Mouse (Mus musculus) C2C12 (cell line): Measurements from ENCODE around the gene Dnah6. TPM values are rescaled to one million over a fixed set of nuclear protein-coding genes. Genes with fewer than 3 reads are reported as not detected.

Experiments used
- H3K27me3 ChIP-seq: one replicate; pipeline ENCODE4 v1.6.1; 2011; ENCODE audit not compliant: control insufficient read depth, insufficient read depth, insufficient read length
- H3K36me3 ChIP-seq: one replicate; pipeline ENCODE4 v1.6.1; 2011; ENCODE audit not compliant: control insufficient read depth, insufficient read depth
- H3K4me3 ChIP-seq: one replicate; pipeline ENCODE4 v1.5.1; 2011; ENCODE audit warnings: mild to moderate bottlenecking, control low read depth; ENCODE audit not compliant: poor library complexity, insufficient read depth, severe bottlenecking
- H3K79me2 ChIP-seq: one replicate; pipeline ENCODE4 v1.6.1; 2011; ENCODE audit not compliant: control insufficient read depth, insufficient read depth
- H3K79me3 ChIP-seq: one replicate; pipeline ENCODE4 v1.6.1; 2011; ENCODE audit warnings: low read depth, control low read depth
- H3ac ChIP-seq: one replicate; pipeline ENCODE3; 2011; ENCODE audit warnings: low read depth; ENCODE audit not compliant: control insufficient read depth, insufficient read length
- CEBPB ChIP-seq: IDR thresholded peaks from one replicate; pipeline ENCODE4 v1.6.1; 2011; ENCODE audit warnings: low read depth, mild to moderate bottlenecking, control low read depth, moderate library complexity
- CTCF ChIP-seq: IDR thresholded peaks from one replicate; pipeline ENCODE4 v1.5.1; 2011; ENCODE audit not compliant: control insufficient read depth, insufficient read depth, insufficient read length
- FOSL1 ChIP-seq: IDR thresholded peaks from one replicate; pipeline ENCODE4 v1.8.0; 2011; ENCODE audit warnings: mild to moderate bottlenecking, low read length; ENCODE audit not compliant: poor library complexity, insufficient read depth, severe bottlenecking
- MAX ChIP-seq: IDR thresholded peaks from one replicate; pipeline ENCODE4 v1.6.1; 2011; ENCODE audit warnings: mild to moderate bottlenecking, control low read depth
- MYOD1 ChIP-seq: IDR thresholded peaks from one replicate; pipeline ENCODE4 v1.6.1; 2011; ENCODE audit warnings: low read depth; ENCODE audit not compliant: control insufficient read depth, insufficient read length
- MYOG ChIP-seq: IDR thresholded peaks from one replicate; pipeline ENCODE4 v1.6.1; 2011; ENCODE audit not compliant: control insufficient read depth, insufficient read length; ENCODE audit errors: extremely low read depth
- USF1 ChIP-seq: IDR thresholded peaks from one replicate; pipeline ENCODE4 v1.6.1; 2011; ENCODE audit warnings: low read depth, mild to moderate bottlenecking, control low read depth, moderate library complexity
- polyA plus RNA-seq: library from polyadenylated mRNA; unstranded; fragments of >200 nt; fragmentation: generic; extraction: Trizol; gene quantifications from one replicate; pipeline ENCODE4 v1.2.1, GENCODE M21; 2012; ENCODE audit warnings: missing spikeins

Gene Dnah6
- polyA plus RNA-seq, 1 experiment: 0.20 TPM

- Histone ChIP-seq H3ac (no peak overlapping the region), H3K36me3 (no peaks in the 10 kb centered on the region), H3K79me3 (no peaks in the 10 kb centered on the region), H3K79me2 (no peaks in the 10 kb centered on the region), H3K27me3 (no peaks in the 10 kb centered on the region), H3K4me3 (no peak overlapping the region)
- TF ChIP-seq FOSL1 (no peak), MYOG (no peak), CEBPB (no peak), MYOD1 (no peak), USF1 (no peak), MAX (no peak), CTCF (no peak)
Measured at GRCm38 (mm10) chr6:73045944-73046343, 175.5 kb downstream of the Dnah6 start.

GRCm38 (mm10) chr6:73042278-73042677 is 179.2 kb downstream of the Dnah6 start:
- H3K79me3 ChIP-seq: no peaks in the 10 kb centered on the region
- no peaks in the 10 kb centered on the region for H3K27me3 ChIP-seq
- H3K4me3 ChIP-seq: no peak overlapping the region
- no peak overlapping the region for H3ac ChIP-seq
- no peaks in the 10 kb centered on the region for H3K79me2 ChIP-seq
- TF ChIP-seq CEBPB (no peak), MYOG (no peak), MYOD1 (no peak), FOSL1 (no peak), USF1 (no peak), CTCF (no peak), MAX (no peak)
- H3K36me3 ChIP-seq: no peaks in the 10 kb centered on the region

- no peaks in the 10 kb centered on the region for H3K27me3 ChIP-seq
- H3K36me3 ChIP-seq: no peaks in the 10 kb centered on the region
- no peaks in the 10 kb centered on the region for H3K79me2 ChIP-seq
- no peaks in the 10 kb centered on the region for H3K79me3 ChIP-seq
- H3K4me3 ChIP-seq: no peak overlapping the region
- no peak overlapping the region for H3ac ChIP-seq
- TF ChIP-seq USF1: no peak
- TF ChIP-seq FOSL1: no peak
- no peak for TF ChIP-seq MAX
- no peak for TF ChIP-seq MYOD1
- no peak for TF ChIP-seq CTCF
- no peak for TF ChIP-seq MYOG
- TF ChIP-seq CEBPB: no peak
Measured at GRCm38 (mm10) chr6:73038291-73038690, 183.2 kb downstream of the Dnah6 start.

- Histone ChIP-seq H3K27me3 (no peaks in the 10 kb centered on the region), H3K36me3 (no peaks in the 10 kb centered on the region), H3ac (no peak overlapping the region), H3K4me3 (no peak overlapping the region), H3K79me3 (no peaks in the 10 kb centered on the region), H3K79me2 (no peaks in the 10 kb centered on the region)
- TF ChIP-seq MAX (no peak), CTCF (no peak), FOSL1 (no peak), MYOD1 (no peak), CEBPB (no peak), USF1 (no peak), MYOG (no peak)
Measured at GRCm38 (mm10) chr6:73028853-73029252, 192.6 kb downstream of the Dnah6 start.

GRCm38 (mm10) chr6:73027881-73028280 is 193.6 kb downstream of the Dnah6 start:
- Histone ChIP-seq H3K79me3 (no peaks in the 10 kb centered on the region), H3K36me3 (no peaks in the 10 kb centered on the region), H3K79me2 (no peaks in the 10 kb centered on the region), H3ac (no peak overlapping the region), H3K27me3 (no peaks in the 10 kb centered on the region), H3K4me3 (no peak overlapping the region)
- no peak for TF ChIP-seq CEBPB
- no peak for TF ChIP-seq USF1
- TF ChIP-seq MAX: no peak
- TF ChIP-seq FOSL1: no peak
- TF ChIP-seq CTCF: no peak
- TF ChIP-seq MYOG: no peak
- TF ChIP-seq MYOD1: no peak

GRCm38 (mm10) chr6:73026898-73027297 is 194.6 kb downstream of the Dnah6 start:
- TF ChIP-seq FOSL1 (no peak), MAX (no peak), USF1 (no peak), MYOD1 (no peak), MYOG (no peak), CTCF (no peak), CEBPB (no peak)
- H3K79me3 ChIP-seq: no peaks in the 10 kb centered on the region
- no peaks in the 10 kb centered on the region for H3K27me3 ChIP-seq
- no peaks in the 10 kb centered on the region for H3K79me2 ChIP-seq
- H3K4me3 ChIP-seq: no peak overlapping the region
- no peak overlapping the region for H3ac ChIP-seq
- H3K36me3 ChIP-seq: no peaks in the 10 kb centered on the region
